Mouse (Mus musculus): ENCODE results near the gene Ccdc6. TPM values are rescaled to one million over a fixed set of nuclear protein-coding genes. Genes with fewer than 3 reads are reported as not detected.

The Ccdc6 gene
- polyA plus RNA-seq, 1 experiment from 2014 or later: 18.3 TPM

- H3K4me2 ChIP-seq (replicated peaks; ENCODE audit: low read depth, low read length): no peak overlapping the region
- WGBS: 78% methylated on average over 3 of the region's 3 CpGs
- H3K9ac ChIP-seq (replicated peaks; ENCODE audit: low read length): no peak overlapping the region
- H3K36me3 ChIP-seq (ENCODE audit: insufficient read depth, low read length): peaks cover 37% of the 10 kb centered on the region
- no peaks in the 10 kb centered on the region for H3K27me3 ChIP-seq (ENCODE audit: insufficient read depth, low read length)
- peak; percentile 28; the same call in 1 of the 2 replicates for ATAC-seq (ENCODE audit: low FRiP score, low TSS enrichment)
- no peak overlapping the region for H3K27ac ChIP-seq (ENCODE audit: low read length)
- H3K9me3 ChIP-seq (ENCODE audit: low read length): no peaks in the 10 kb centered on the region; the same call in 1 of the 2 replicates
- H3K4me3 ChIP-seq (ENCODE audit: low read length): no peak overlapping the region
- H3K4me1 ChIP-seq (ENCODE audit: insufficient read depth, low read length): peaks cover 10% of the 10 kb centered on the region
Observed at GRCm38 (mm10) chr10:70156431-70157165, 59.7 kb downstream of the Ccdc6 start.

DNA sequence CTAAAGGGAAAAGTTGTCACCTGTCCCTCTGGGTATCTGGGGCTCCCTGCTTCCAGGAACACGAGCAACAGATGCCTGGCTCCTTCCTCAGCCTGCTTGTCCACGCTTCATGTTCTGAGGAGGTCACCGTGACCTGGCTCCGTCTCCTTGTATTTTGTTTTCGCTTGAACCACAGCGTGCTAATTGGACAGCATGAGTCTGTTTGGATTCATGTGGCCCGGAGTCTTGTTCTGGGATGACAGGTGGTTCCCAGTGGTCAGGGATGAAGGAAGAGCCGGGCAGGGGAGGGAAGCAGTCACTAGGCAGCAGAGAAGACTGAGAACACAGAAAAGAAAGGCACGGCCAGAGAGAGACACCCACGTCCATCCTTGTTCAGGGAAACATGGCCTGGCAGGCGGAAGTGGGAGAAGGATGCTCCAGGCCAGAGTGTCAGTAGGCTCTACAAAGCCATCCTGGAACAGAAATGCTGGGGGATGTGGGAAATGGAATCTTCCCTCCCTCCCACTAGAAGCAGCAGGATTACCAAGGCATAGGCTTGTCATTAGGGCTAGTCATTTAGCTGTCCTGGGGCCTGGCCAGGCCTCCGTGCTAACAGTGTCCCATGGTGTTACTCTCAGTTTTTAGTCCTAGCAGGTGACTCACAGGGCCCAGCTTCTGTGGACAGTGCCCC lies 62.9 kb downstream of the Ccdc6 start:
- Histone ChIP-seq H3K9me3 (ENCODE audit: low read length) (no peaks in the 10 kb centered on the region; the same call in 1 of the 2 replicates), H3K36me3 (ENCODE audit: insufficient read depth, low read length) (peaks cover 31% of the 10 kb centered on the region), H3K27me3 (ENCODE audit: insufficient read depth, low read length) (no peaks in the 10 kb centered on the region), H3K4me1 (ENCODE audit: insufficient read depth, low read length) (peaks cover 16% of the 10 kb centered on the region), H3K27ac (ENCODE audit: low read length) (0 out of 2 replicates have a peak overlapping the region, but pooled peaks have one; percentile 17), H3K4me3 (ENCODE audit: low read length) (no peak overlapping the region), H3K4me2 (replicated peaks; ENCODE audit: low read depth, low read length) (no peak overlapping the region), H3K9ac (replicated peaks; ENCODE audit: low read length) (no peak overlapping the region)
- WGBS: 53% methylated on average over 12 of the region's 12 CpGs
- ATAC-seq (ENCODE audit: low FRiP score, low TSS enrichment): no peak

GRCm38 (mm10) chr10:70160811-70161210 lies 63.9 kb downstream of the Ccdc6 start:
- H3K4me3 ChIP-seq (ENCODE audit: low read length): no peak overlapping the region
- H3K4me1 ChIP-seq (ENCODE audit: insufficient read depth, low read length): peaks cover 26% of the 10 kb centered on the region
- no peaks in the 10 kb centered on the region; the same call in 1 of the 2 replicates for H3K9me3 ChIP-seq (ENCODE audit: low read length)
- H3K36me3 ChIP-seq (ENCODE audit: insufficient read depth, low read length): peaks cover 21% of the 10 kb centered on the region
- 87% methylated on average over 12 of the region's 12 CpGs for WGBS
- no peak overlapping the region for H3K4me2 ChIP-seq (replicated peaks; ENCODE audit: low read depth, low read length)
- no peaks in the 10 kb centered on the region for H3K27me3 ChIP-seq (ENCODE audit: insufficient read depth, low read length)
- no peak overlapping the region for H3K9ac ChIP-seq (replicated peaks; ENCODE audit: low read length)
- H3K27ac ChIP-seq (ENCODE audit: low read length): no peak overlapping the region
- ATAC-seq (ENCODE audit: low FRiP score, low TSS enrichment): no peak

DNA sequence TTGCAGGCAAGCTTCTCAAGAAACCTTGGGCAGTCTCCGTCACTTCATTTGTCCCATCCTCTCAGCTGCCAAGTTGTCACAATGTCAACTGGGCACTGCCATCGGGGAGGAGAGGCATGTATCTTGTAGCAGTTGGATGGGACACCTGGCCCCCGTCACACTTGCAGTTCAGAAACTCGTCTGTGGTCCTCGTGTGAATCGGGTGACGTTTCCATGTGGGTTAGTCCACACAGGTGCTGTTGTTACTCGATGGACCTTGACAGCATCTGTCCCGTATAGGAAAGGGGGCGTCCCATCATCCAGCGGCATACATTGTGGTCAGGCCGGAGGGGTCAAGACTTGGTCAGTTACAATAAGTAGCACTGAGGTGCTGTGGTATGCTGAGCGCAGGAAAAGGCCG lies 64.6 kb downstream of the Ccdc6 start:
- Histone ChIP-seq H3K27me3 (ENCODE audit: insufficient read depth, low read length) (no peaks in the 10 kb centered on the region), H3K9me3 (ENCODE audit: low read length) (no peaks in the 10 kb centered on the region; the same call in 1 of the 2 replicates), H3K4me2 (replicated peaks; ENCODE audit: low read depth, low read length) (no peak overlapping the region), H3K27ac (ENCODE audit: low read length) (no peak overlapping the region), H3K4me3 (ENCODE audit: low read length) (no peak overlapping the region), H3K36me3 (ENCODE audit: insufficient read depth, low read length) (peaks cover 14% of the 10 kb centered on the region), H3K9ac (replicated peaks; ENCODE audit: low read length) (no peak overlapping the region), H3K4me1 (ENCODE audit: insufficient read depth, low read length) (peaks cover 29% of the 10 kb centered on the region)
- 72% methylated on average over 14 of the region's 14 CpGs for WGBS
- no peak for ATAC-seq (ENCODE audit: low FRiP score, low TSS enrichment)

- Histone ChIP-seq H3K9ac (replicated peaks; ENCODE audit: low read length) (no peak overlapping the region; the same call in 1 of the 2 replicates), H3K4me2 (replicated peaks; ENCODE audit: low read depth, low read length) (0 out of 2 replicates have a peak overlapping the region, but pooled peaks have one; percentile 14), H3K36me3 (ENCODE audit: insufficient read depth, low read length) (peaks cover 19% of the 10 kb centered on the region), H3K9me3 (ENCODE audit: low read length) (no peaks in the 10 kb centered on the region), H3K27me3 (ENCODE audit: insufficient read depth, low read length) (no peaks in the 10 kb centered on the region), H3K4me1 (ENCODE audit: insufficient read depth, low read length) (peaks cover 36% of the 10 kb centered on the region), H3K4me3 (ENCODE audit: low read length) (no peak overlapping the region), H3K27ac (ENCODE audit: low read length) (peak overlapping the region; percentile 59)
- peak; percentile 35 for ATAC-seq (ENCODE audit: low FRiP score, low TSS enrichment)
- WGBS: 35% methylated on average over 5 of the region's 5 CpGs
Observed at GRCm38 (mm10) chr10:70163681-70164080, 66.8 kb downstream of the Ccdc6 start.

DNA sequence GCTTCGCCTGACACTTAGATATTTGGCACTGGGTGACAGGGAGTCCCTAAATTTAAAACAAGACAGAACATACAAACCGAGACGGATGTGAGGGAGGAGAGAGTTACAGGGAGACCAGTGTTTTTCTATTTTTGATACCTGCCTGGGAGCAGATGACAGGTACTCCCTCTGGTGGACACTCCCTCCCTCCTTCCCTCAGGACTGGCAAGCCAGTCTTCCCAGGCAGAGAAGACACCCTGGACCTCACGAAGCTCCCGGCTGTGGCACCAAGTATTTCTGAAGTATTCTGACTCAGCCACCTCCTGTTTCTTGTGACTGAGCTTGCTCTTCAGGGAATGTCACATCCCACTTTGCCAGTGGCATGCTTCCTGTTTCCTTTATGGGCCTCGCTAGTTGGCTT lies 69.0 kb downstream of the Ccdc6 start:
- H3K4me3 ChIP-seq (ENCODE audit: low read length): no peak overlapping the region
- no peak for ATAC-seq (ENCODE audit: low FRiP score, low TSS enrichment)
- WGBS: 43% methylated on average over 6 of the region's 6 CpGs
- H3K9me3 ChIP-seq (ENCODE audit: low read length): no peaks in the 10 kb centered on the region
- H3K27ac ChIP-seq (ENCODE audit: low read length): no peak overlapping the region
- no peaks in the 10 kb centered on the region for H3K27me3 ChIP-seq (ENCODE audit: insufficient read depth, low read length)
- peaks cover 39% of the 10 kb centered on the region for H3K4me1 ChIP-seq (ENCODE audit: insufficient read depth, low read length)
- H3K4me2 ChIP-seq (replicated peaks; ENCODE audit: low read depth, low read length): no peak overlapping the region
- peaks cover 29% of the 10 kb centered on the region for H3K36me3 ChIP-seq (ENCODE audit: insufficient read depth, low read length)
- no peak overlapping the region for H3K9ac ChIP-seq (replicated peaks; ENCODE audit: low read length)

GRCm38 (mm10) chr10:70166427-70166826 lies 69.5 kb downstream of the Ccdc6 start:
- no peak overlapping the region for H3K9ac ChIP-seq (replicated peaks; ENCODE audit: low read length)
- no peak for ATAC-seq (ENCODE audit: low FRiP score, low TSS enrichment)
- no peaks in the 10 kb centered on the region for H3K27me3 ChIP-seq (ENCODE audit: insufficient read depth, low read length)
- no peak overlapping the region for H3K4me2 ChIP-seq (replicated peaks; ENCODE audit: low read depth, low read length)
- H3K9me3 ChIP-seq (ENCODE audit: low read length): no peaks in the 10 kb centered on the region
- H3K36me3 ChIP-seq (ENCODE audit: insufficient read depth, low read length): peaks cover 27% of the 10 kb centered on the region
- no peak overlapping the region for H3K4me3 ChIP-seq (ENCODE audit: low read length)
- WGBS: 89% methylated on average over 5 of the region's 5 CpGs
- H3K27ac ChIP-seq (ENCODE audit: low read length): no peak overlapping the region
- H3K4me1 ChIP-seq (ENCODE audit: insufficient read depth, low read length): peaks cover 39% of the 10 kb centered on the region

GRCm38 (mm10) chr10:70167625-70168024 lies 70.7 kb downstream of the Ccdc6 start:
- peaks cover 39% of the 10 kb centered on the region for H3K4me1 ChIP-seq (ENCODE audit: insufficient read depth, low read length)
- no peak for ATAC-seq (ENCODE audit: low FRiP score, low TSS enrichment)
- WGBS: 41% methylated on average over 11 of the region's 11 CpGs
- no peak overlapping the region for H3K9ac ChIP-seq (replicated peaks; ENCODE audit: low read length)
- H3K4me2 ChIP-seq (replicated peaks; ENCODE audit: low read depth, low read length): no peak overlapping the region
- no peaks in the 10 kb centered on the region for H3K27me3 ChIP-seq (ENCODE audit: insufficient read depth, low read length)
- no peaks in the 10 kb centered on the region for H3K9me3 ChIP-seq (ENCODE audit: low read length)
- H3K36me3 ChIP-seq (ENCODE audit: insufficient read depth, low read length): peaks cover 30% of the 10 kb centered on the region
- peak overlapping the region; percentile 43; the same call in 1 of the 2 replicates for H3K27ac ChIP-seq (ENCODE audit: low read length)
- H3K4me3 ChIP-seq (ENCODE audit: low read length): no peak overlapping the region

DNA sequence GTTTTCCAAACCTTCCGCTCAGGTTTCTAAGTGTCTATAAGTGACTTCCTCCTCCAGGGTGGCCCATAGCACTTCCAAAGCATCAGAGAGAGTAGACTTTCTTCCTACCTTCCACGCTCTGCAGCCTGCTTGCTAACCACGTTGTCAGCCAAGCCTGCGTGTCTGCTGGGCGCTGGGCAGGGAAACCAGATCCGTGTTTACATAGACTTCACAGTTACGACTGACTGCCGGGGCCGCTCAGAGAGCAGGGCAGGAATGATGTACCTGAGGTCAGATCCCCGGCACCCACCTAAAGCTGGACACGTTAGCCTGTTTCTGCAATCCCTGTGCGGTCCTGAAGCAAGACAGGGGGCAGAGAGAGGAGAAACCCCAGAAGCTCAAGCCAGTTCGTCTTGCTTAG lies 71.5 kb downstream of the Ccdc6 start:
- no peaks in the 10 kb centered on the region for H3K9me3 ChIP-seq (ENCODE audit: low read length)
- H3K36me3 ChIP-seq (ENCODE audit: insufficient read depth, low read length): peaks cover 30% of the 10 kb centered on the region
- peaks cover 38% of the 10 kb centered on the region for H3K4me1 ChIP-seq (ENCODE audit: insufficient read depth, low read length)
- WGBS: 40% methylated on average over 13 of the region's 13 CpGs
- ATAC-seq (ENCODE audit: low FRiP score, low TSS enrichment): peak; percentile 62; the same call in 1 of the 2 replicates
- no peaks in the 10 kb centered on the region for H3K27me3 ChIP-seq (ENCODE audit: insufficient read depth, low read length)
- H3K9ac ChIP-seq (replicated peaks; ENCODE audit: low read length): no peak overlapping the region
- no peak overlapping the region for H3K4me3 ChIP-seq (ENCODE audit: low read length)
- no peak overlapping the region for H3K4me2 ChIP-seq (replicated peaks; ENCODE audit: low read depth, low read length)
- H3K27ac ChIP-seq (ENCODE audit: low read length): peak overlapping the region; percentile 53

- no peak for ATAC-seq (ENCODE audit: low FRiP score, low TSS enrichment)
Observed at GRCm38 (mm10) chr10:70169044-70169443, 72.1 kb downstream of the Ccdc6 start.

More at GRCm38 (mm10) chr10:70169044-70169443, 72.1 kb downstream of the Ccdc6 start:
- H3K4me3 ChIP-seq (ENCODE audit: low read length): no peak overlapping the region
- H3K9ac ChIP-seq (replicated peaks; ENCODE audit: low read length): no peak overlapping the region
- H3K27me3 ChIP-seq (ENCODE audit: insufficient read depth, low read length): no peaks in the 10 kb centered on the region
- peak overlapping the region; percentile 53; the same call in 1 of the 2 replicates for H3K27ac ChIP-seq (ENCODE audit: low read length)
- WGBS: 68% methylated on average over 18 of the region's 18 CpGs
- H3K36me3 ChIP-seq (ENCODE audit: insufficient read depth, low read length): peaks cover 30% of the 10 kb centered on the region
- no peaks in the 10 kb centered on the region for H3K9me3 ChIP-seq (ENCODE audit: low read length)
- no peak overlapping the region for H3K4me2 ChIP-seq (replicated peaks; ENCODE audit: low read depth, low read length)
- H3K4me1 ChIP-seq (ENCODE audit: insufficient read depth, low read length): peaks cover 32% of the 10 kb centered on the region
